Mouse (Mus musculus) heart, embryonic 16.5 days (tissue): ENCODE measurements around the gene Gm21954. TPM values are rescaled to one million over a fixed set of nuclear protein-coding genes. Genes with fewer than 3 reads are reported as not detected.

Experiments used
- ATAC-seq: fragments of 200-750 bp; cut with Nextera tagmentation; replicated peaks from 2 replicates; pipeline ENCODE4 v1.8.0; 2017; ENCODE audit warnings: moderate number of reproducible peaks; ENCODE audit not compliant: insufficient read depth, low FRiP score; ENCODE audit errors: extremely low read depth
- H3K27ac ChIP-seq: fragments of 300-500 bp; sonication (generic); 2 replicates; pipeline ENCODE4 v1.5.1; 2014; ENCODE audit warnings: mild to moderate bottlenecking, low read length, control low read depth, moderate library complexity
- H3K27me3 ChIP-seq: fragments of 300-500 bp; sonication (generic); 2 replicates; pipeline ENCODE4 v1.6.1; 2014; ENCODE audit warnings: low read length, mixed read lengths; ENCODE audit not compliant: control insufficient read depth, insufficient read depth
- H3K36me3 ChIP-seq: fragments of 300-500 bp; sonication (generic); 2 replicates; pipeline ENCODE4 v1.6.1; 2014; ENCODE audit not compliant: control insufficient read depth, insufficient read depth
- H3K4me1 ChIP-seq: fragments of 300-500 bp; sonication (generic); 2 replicates; pipeline ENCODE4 v1.6.1; 2014; ENCODE audit warnings: low read length, mixed read lengths; ENCODE audit not compliant: control insufficient read depth, insufficient read depth
- H3K4me2 ChIP-seq: fragments of 300-500 bp; sonication (generic); 2 replicates; pipeline ENCODE4 v1.6.1; 2014; ENCODE audit warnings: low read depth, mild to moderate bottlenecking, control low read depth, low read length
- H3K4me3 ChIP-seq: fragments of 300-500 bp; sonication (generic); 2 replicates; pipeline ENCODE4 v1.5.1; 2014; ENCODE audit warnings: mild to moderate bottlenecking, control low read depth, low read length
- H3K9ac ChIP-seq: fragments of 300-500 bp; sonication (generic); 2 replicates; pipeline ENCODE4 v1.6.1; 2014; ENCODE audit warnings: low read length, control low read depth
- H3K9me3 ChIP-seq: fragments of 300-500 bp; sonication (generic); replicated peaks from 2 replicates; pipeline ENCODE4 v1.6.1; 2016; ENCODE audit warnings: low read length; ENCODE audit not compliant: control insufficient read depth
- WGBS: fragments of 180-500 bp; shearing (Covaris S2); extraction: QIAGEN DNeasy Blood & Tissue Kit; methylation state at CpG from one replicate; pipeline ENCODE4 v1.1.7; 2014; 5-methylcytosine and 5-hydroxymethylcytosine counted together
- polyA plus RNA-seq: library from polyadenylated mRNA; unstranded; fragments of >200 nt; fragmentation: Nextera tagmentation; extraction: Ambion mirVana; gene quantifications from 2 replicates; pipeline ENCODE4 v1.2.1, GENCODE M21; 2015

Gm21954 gene
- polyA plus RNA-seq, 1 experiment from 2014 or later = not detected

- Histone ChIP-seq H3K27me3 (no peaks in the 10 kb centered on the region), H3K9me3 (no peaks in the 10 kb centered on the region), H3K4me2 (no peak overlapping the region), H3K4me3 (no peak overlapping the region), H3K4me1 (no peaks in the 10 kb centered on the region), H3K27ac (no peak overlapping the region), H3K9ac (no peak overlapping the region), H3K36me3 (no peaks in the 10 kb centered on the region)
- ATAC-seq = no peak
- WGBS = 65% methylated on average over 6 of the region's 6 CpGs
Measured at GRCm38 (mm10) chr3:55473146-55473545, 1.1 kb upstream of the Gm21954 start.

GRCm38 (mm10) chr3:55466348-55466747 lies 5.7 kb downstream of the Gm21954 start:
- Histone ChIP-seq H3K9me3 (no peaks in the 10 kb centered on the region), H3K9ac (no peak overlapping the region), H3K36me3 (no peaks in the 10 kb centered on the region), H3K27me3 (no peaks in the 10 kb centered on the region), H3K4me3 (no peak overlapping the region), H3K27ac (no peak overlapping the region), H3K4me2 (no peak overlapping the region), H3K4me1 (peaks cover 6% of the 10 kb centered on the region)
- no peak for ATAC-seq
- WGBS = 75% methylated on average over 9 of the region's 9 CpGs

DNA sequence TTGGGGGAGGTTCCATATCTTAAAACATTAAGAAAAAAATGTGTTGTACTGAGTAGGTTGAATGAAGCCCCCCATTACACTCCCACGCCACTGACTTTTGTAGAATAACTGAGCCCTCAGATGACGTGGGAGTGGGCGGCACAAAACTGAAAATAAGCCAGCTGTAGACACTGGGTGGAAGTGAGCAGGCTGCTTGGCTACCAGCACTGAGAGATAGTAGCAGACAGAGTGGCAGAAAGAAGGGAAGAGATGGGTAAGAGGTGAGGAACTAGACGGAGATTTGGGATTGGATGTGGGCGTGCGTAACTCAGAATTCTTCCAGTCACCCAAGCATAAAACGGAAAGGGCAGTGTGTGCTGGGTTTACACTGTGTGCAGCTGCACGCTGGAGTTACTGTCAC lies 6.2 kb downstream of the Gm21954 start:
- Histone ChIP-seq H3K4me3 (no peak overlapping the region), H3K4me2 (no peak overlapping the region), H3K4me1 (peaks cover 7% of the 10 kb centered on the region), H3K36me3 (no peaks in the 10 kb centered on the region), H3K9ac (no peak overlapping the region), H3K27ac (no peak overlapping the region), H3K9me3 (no peaks in the 10 kb centered on the region), H3K27me3 (no peaks in the 10 kb centered on the region)
- no peak for ATAC-seq
- WGBS = 74% methylated on average over 8 of the region's 8 CpGs

DNA sequence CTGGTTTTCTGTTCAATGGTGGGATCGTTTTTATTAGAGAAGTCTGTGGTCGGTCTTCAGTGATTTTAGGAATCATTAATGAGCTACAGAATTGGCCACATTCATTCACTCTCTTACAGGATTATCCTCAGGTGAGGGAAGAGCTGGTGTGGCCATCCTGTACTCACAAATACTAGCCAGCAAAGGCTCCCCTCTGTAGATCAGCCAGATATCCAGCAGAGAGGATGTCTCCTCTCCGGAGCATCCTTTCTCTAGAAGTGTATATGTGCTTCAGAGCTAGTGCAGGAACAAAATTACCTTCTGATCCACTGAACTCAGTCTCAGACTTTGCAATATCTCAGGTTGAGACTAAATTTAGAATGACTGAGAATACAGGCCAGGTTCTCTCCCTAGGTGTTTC lies 7.8 kb downstream of the Gm21954 start:
- no peak for ATAC-seq
- WGBS = 72% methylated on average over 3 of the region's 3 CpGs
- Histone ChIP-seq H3K4me2 (no peak overlapping the region), H3K4me1 (peaks cover 7% of the 10 kb centered on the region), H3K9me3 (no peaks in the 10 kb centered on the region), H3K27ac (no peak overlapping the region), H3K36me3 (no peaks in the 10 kb centered on the region), H3K9ac (no peak overlapping the region), H3K4me3 (no peak overlapping the region), H3K27me3 (no peaks in the 10 kb centered on the region)

- no peak for ATAC-seq
- H3K9me3 ChIP-seq = no peaks in the 10 kb centered on the region
- no peaks in the 10 kb centered on the region for H3K36me3 ChIP-seq
- no peak overlapping the region for H3K4me2 ChIP-seq
- no peak overlapping the region for H3K9ac ChIP-seq
- H3K27me3 ChIP-seq = no peaks in the 10 kb centered on the region
- H3K4me1 ChIP-seq = peaks cover 7% of the 10 kb centered on the region
- WGBS = 88% methylated on average over 4 of the region's 4 CpGs
- H3K4me3 ChIP-seq = no peak overlapping the region
- no peak overlapping the region for H3K27ac ChIP-seq
Measured at GRCm38 (mm10) chr3:55462904-55463668, 8.9 kb downstream of the Gm21954 start.

GRCm38 (mm10) chr3:55461685-55462655 lies 10.0 kb downstream of the Gm21954 start:
- no peak overlapping the region for H3K27ac ChIP-seq
- no peaks in the 10 kb centered on the region for H3K27me3 ChIP-seq
- WGBS = 1% methylated on average over 17 of the region's 17 CpGs
- no peak for ATAC-seq
- peak overlapping the region; percentile 41 for H3K9ac ChIP-seq
- peak overlapping the region; percentile 76 for H3K4me2 ChIP-seq
- H3K9me3 ChIP-seq = no peaks in the 10 kb centered on the region
- H3K4me3 ChIP-seq = peak overlapping the region; percentile 43
- H3K4me1 ChIP-seq = peaks cover 7% of the 10 kb centered on the region
- no peaks in the 10 kb centered on the region for H3K36me3 ChIP-seq

DNA sequence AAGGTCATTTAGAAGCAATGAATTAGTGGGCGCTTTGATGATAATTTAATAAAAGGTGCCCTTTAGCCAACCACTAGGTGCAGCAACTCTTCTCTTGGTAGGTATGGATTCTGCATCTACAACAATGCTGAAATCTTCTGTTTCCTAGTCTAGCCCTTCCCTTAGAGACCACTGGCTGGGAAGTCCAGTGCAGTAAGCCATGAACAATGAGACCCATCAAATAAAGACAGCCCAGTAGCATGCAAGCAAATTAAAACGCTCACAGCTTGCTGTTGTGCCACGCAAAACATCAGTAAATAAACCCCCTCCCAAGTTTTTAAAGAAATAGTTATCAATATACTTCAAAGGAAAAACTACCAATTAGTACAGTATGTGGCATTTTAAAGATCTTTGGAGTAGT lies 10.9 kb downstream of the Gm21954 start:
- Histone ChIP-seq H3K9me3 (no peaks in the 10 kb centered on the region), H3K27ac (no peak overlapping the region), H3K4me2 (peak overlapping the region; percentile 76), H3K36me3 (no peaks in the 10 kb centered on the region), H3K27me3 (no peaks in the 10 kb centered on the region), H3K9ac (no peak overlapping the region), H3K4me1 (peaks cover 7% of the 10 kb centered on the region), H3K4me3 (no peak overlapping the region)
- no peak for ATAC-seq
- WGBS = 66% methylated on average over 3 of the region's 3 CpGs

GRCm38 (mm10) chr3:55452464-55452863 lies 19.5 kb downstream of the Gm21954 start:
- H3K4me3 ChIP-seq = no peak overlapping the region
- H3K9ac ChIP-seq = no peak overlapping the region
- no peak for ATAC-seq
- 85% methylated on average over 2 of the region's 2 CpGs for WGBS
- no peak overlapping the region for H3K4me2 ChIP-seq
- H3K4me1 ChIP-seq = 0 out of 2 replicates have a peak, but pooled peaks cover 4% of the 10 kb centered on the region
- H3K36me3 ChIP-seq = no peaks in the 10 kb centered on the region
- H3K27me3 ChIP-seq = no peaks in the 10 kb centered on the region
- H3K27ac ChIP-seq = no peak overlapping the region
- H3K9me3 ChIP-seq = peaks cover 2% of the 10 kb centered on the region; the same call in 1 of the 2 replicates

DNA sequence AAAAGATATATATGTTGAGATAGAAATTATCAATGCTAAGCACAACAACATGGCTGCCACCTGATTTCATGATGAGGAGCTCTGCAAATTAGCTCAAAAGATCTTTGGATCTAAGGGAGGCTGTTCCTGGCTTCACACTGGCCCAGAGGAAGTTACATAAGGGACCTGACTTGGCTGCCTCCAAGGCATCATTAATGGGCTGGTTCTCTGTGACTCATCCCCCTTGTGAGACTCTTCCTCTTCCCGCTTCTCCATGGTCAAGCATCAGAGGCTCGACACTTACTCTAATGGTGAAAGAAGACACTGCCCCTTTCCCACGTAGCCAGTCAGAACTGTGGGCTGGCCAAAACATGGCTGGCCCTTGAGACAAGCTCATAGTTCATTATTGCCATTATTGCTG lies 20.1 kb downstream of the Gm21954 start:
- Histone ChIP-seq H3K27me3 (no peaks in the 10 kb centered on the region), H3K36me3 (no peaks in the 10 kb centered on the region), H3K4me3 (no peak overlapping the region), H3K9me3 (peaks cover 2% of the 10 kb centered on the region; the same call in 1 of the 2 replicates), H3K4me1 (0 out of 2 replicates have a peak, but pooled peaks cover 4% of the 10 kb centered on the region), H3K27ac (no peak overlapping the region), H3K9ac (no peak overlapping the region), H3K4me2 (no peak overlapping the region)
- no peak for ATAC-seq
- WGBS = 75% methylated on average over 3 of the region's 3 CpGs
